Mouse (Mus musculus): ENCODE measurements at regions not wholly inside any gene's neighbourhood (a gene's known extent, or its start where the extent isn't known, plus 50 kb on each side); places are given as distances from the start of the nearest gene placed in this dataset.

GRCm38 (mm10) chr15:37099176-37099575 lies 91.6 kb upstream of the Zfp706 start:
- TF ChIP-seq POLR2A (IDR thresholded peaks at IDR 0.05; ENCODE audit: borderline replicate concordance, insufficient read depth, low read length): no peak
- no peak for TF ChIP-seq CTCF (IDR thresholded peaks at IDR 0.05; ENCODE audit: borderline replicate concordance, insufficient read depth, low read depth, low read length)
